ENCODE assay signal across 9 mouse cellular contexts in the genomic region with DNA sequence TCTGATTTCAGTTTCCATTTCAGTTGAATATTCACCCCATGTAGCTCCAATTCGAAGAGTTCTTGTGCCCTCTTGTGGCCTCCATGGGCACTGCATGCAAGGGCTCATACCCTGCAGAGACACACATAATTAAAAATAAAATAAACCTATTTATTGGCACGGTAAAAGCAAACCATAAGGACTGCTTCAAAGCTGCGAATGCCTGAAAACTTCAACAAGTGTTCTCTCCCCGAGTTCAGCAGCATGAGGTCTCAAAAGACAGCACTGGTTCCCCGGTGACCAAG. TPM values are rescaled to one million over a fixed set of nuclear protein-coding genes. Genes with fewer than 3 reads are reported as not detected.
DNase-seq lines count a peak whose midpoint lies in the region; ATAC-seq and TF ChIP-seq lines count a peak whose summit lies in the region.
"Had no signal": no experiment of that assay in that cellular context is flagged by ENCODE, and none has a peak within 500 bp of the region (broad histone marks: within the 10 kb centered on the region; RNA-seq: fewer than 3 reads in every experiment).

No protein-coding gene starts in this region.

- peaks cover 13 to 22% of the 10 kb centered on the region in 2 experiments for H3K4me1 ChIP-seq in CH12.LX (ENCODE audit: control insufficient read depth in 1 of 2, insufficient read depth in 2 of 2)
- H3K4me1 ChIP-seq in forebrain, postnatal 0 days (ENCODE audit: insufficient read depth): no peaks in the 10 kb centered on the region
- no peaks in the 10 kb centered on the region for H3K4me1 ChIP-seq in liver, embryonic 11.5 days (replicated peaks; ENCODE audit: control insufficient read depth, insufficient read depth, low read length)
- H3K4me1 ChIP-seq: liver, embryonic 15.5 days had no signal

- peak; percentile 99 for TF ChIP-seq CTCF in layer of hippocampus, adult 2 months (conservative IDR thresholded peaks at IDR 0.05)
- peak in 1 of 2 experiments; percentile 99; a peak in 2 of 4 replicates for TF ChIP-seq CTCF in CH12.LX (conservative IDR thresholded peaks at IDR 0.05 in 1 of 2, IDR thresholded peaks at IDR 0.05 in 1 of 2; ENCODE audit: low read depth in 2 of 2, low read length in 2 of 2)
- TF ChIP-seq CTCF in forebrain, postnatal 0 days (IDR thresholded peaks at IDR 0.05; ENCODE audit: low read depth): peak; percentile 84

- TF ChIP-seq RAD21 in CH12.LX (IDR thresholded peaks at IDR 0.05; ENCODE audit: low read depth, low read length): no peak; the same call in none of the 2 replicates

- H3K79me2 ChIP-seq in CH12.LX (replicated peaks; ENCODE audit: control insufficient read depth, extremely low read depth, insufficient read depth, poor library complexity, severe bottlenecking): no peaks in the 10 kb centered on the region

- H3K9ac ChIP-seq in CH12.LX (ENCODE audit: insufficient read depth, low read depth): no peak overlapping the region
- no peak overlapping the region for H3K9ac ChIP-seq in forebrain, postnatal 0 days
- H3K9ac ChIP-seq in liver, embryonic 11.5 days (ENCODE audit: low read depth, low read length): no peak overlapping the region
- H3K9ac ChIP-seq: liver, embryonic 15.5 days had no signal

- no peaks in the 10 kb centered on the region for H3K36me3 ChIP-seq in CH12.LX (replicated peaks in 1 of 2; ENCODE audit: control insufficient read depth in 1 of 2, insufficient read depth in 1 of 2, low read length in 1 of 2)
- H3K36me3 ChIP-seq in forebrain, postnatal 0 days (ENCODE audit: insufficient read depth): no peaks in the 10 kb centered on the region
- no peaks in the 10 kb centered on the region for H3K36me3 ChIP-seq in liver, embryonic 11.5 days (ENCODE audit: control insufficient read depth, insufficient read depth, low read length)
- no peaks in the 10 kb centered on the region for H3K36me3 ChIP-seq in splenic B cell, adult 2 months (ENCODE audit: control insufficient read depth, insufficient read depth, low read length, poor library complexity, severe bottlenecking)
- H3K36me3 ChIP-seq: liver, embryonic 15.5 days had no signal

- H3K4me3 ChIP-seq in layer of hippocampus, adult 2 months: no peak overlapping the region
- no peak overlapping the region for H3K4me3 ChIP-seq in CH12.LX (replicated peaks in 1 of 3; ENCODE audit: low read depth in 2 of 3, low read length in 2 of 3, poor library complexity in 1 of 3)
- H3K4me3 ChIP-seq in forebrain, postnatal 0 days (ENCODE audit: low read depth, low read length): no peak overlapping the region
- H3K4me3 ChIP-seq in liver, embryonic 11.5 days (ENCODE audit: low read depth, low read length): no peak overlapping the region
- H3K4me3 ChIP-seq: erythroblast, embryonic 14.5 days; liver, embryonic 15.5 days had no signal

- no peak overlapping the region for H3K27ac ChIP-seq in layer of hippocampus, adult 2 months
- no peak overlapping the region for H3K27ac ChIP-seq in CH12.LX (ENCODE audit: insufficient read depth, low read depth)
- no peak overlapping the region for H3K27ac ChIP-seq in forebrain, postnatal 0 days (ENCODE audit: low read depth, low read length)
- H3K27ac ChIP-seq in liver, embryonic 11.5 days (ENCODE audit: low read depth, low read length): no peak overlapping the region
- H3K27ac ChIP-seq: liver, embryonic 15.5 days had no signal

- H3K9me3 ChIP-seq in CH12.LX (replicated peaks; ENCODE audit: low read length): peaks cover 21% of the 10 kb centered on the region
- peaks cover 68% of the 10 kb centered on the region for H3K9me3 ChIP-seq in forebrain, postnatal 0 days (ENCODE audit: low read length)
- peaks cover 74% of the 10 kb centered on the region for H3K9me3 ChIP-seq in liver, embryonic 11.5 days (ENCODE audit: control insufficient read depth, low read length)
- H3K9me3 ChIP-seq: liver, embryonic 15.5 days had no signal

- no peak for ATAC-seq in forebrain, postnatal 0 days
- ATAC-seq in liver, embryonic 11.5 days (replicated peaks; ENCODE audit: low FRiP score): 0 out of 2 replicates have a peak, but pooled peaks have one; percentile 9

- dilution Hi-C loops in CH12.LX (cut with MboI; ENCODE audit: extremely low pct_ligation_motif_present, extremely low pct_unique_long_range_greater_than_20kb, low sequenced_read_pairs): no loop called here

- no peak for TF ChIP-seq POLR2A in CH12.LX (IDR thresholded peaks at IDR 0.05; ENCODE audit: low read depth, low read length)

- peaks cover 69% of the 10 kb centered on the region for H3K27me3 ChIP-seq in CH12.LX (replicated peaks)
- no peaks in the 10 kb centered on the region for H3K27me3 ChIP-seq in forebrain, postnatal 0 days (ENCODE audit: insufficient read depth, low read length)
- no peaks in the 10 kb centered on the region for H3K27me3 ChIP-seq in liver, embryonic 11.5 days (replicated peaks; ENCODE audit: control insufficient read depth, insufficient read depth, low read length)
- H3K27me3 ChIP-seq in splenic B cell, adult 2 months (ENCODE audit: control insufficient read depth, insufficient read depth, low read length, poor library complexity, severe bottlenecking): no peaks in the 10 kb centered on the region
- H3K27me3 ChIP-seq: liver, embryonic 15.5 days had no signal

- 39% methylated on average over 5 of the region's 5 CpGs for WGBS in forebrain, postnatal 0 days
- WGBS in liver, embryonic 11.5 days: 26% methylated on average over 5 of the region's 5 CpGs

- peak in 1 of 2 experiments; percentile 76 for DNase-seq in layer of hippocampus, adult 2 months (ENCODE audit: low spot score in 2 of 2)
- DNase-seq in layer of hippocampus, adult 9-11 months: no peak
- DNase-seq in CH12.LX (ENCODE audit: extremely low read depth): peak; percentile 91
- DNase-seq in adipocyte (ENCODE audit: low spot score): peak; percentile 85
- peak; percentile 74 for DNase-seq in forebrain, postnatal 0 days
- DNase-seq in liver, embryonic 11.5 days (ENCODE audit: low spot score): peak; percentile 78
- peak; percentile 81 for DNase-seq in splenic B cell, adult 2 months (ENCODE audit: low read depth, low spot score)

- TF ChIP-seq EP300 in CH12.LX (IDR thresholded peaks at IDR 0.05; ENCODE audit: low read length): no peak

- in situ Hi-C loops in CH12.LX (cut with MboI; ENCODE audit: low pct_ligation_motif_present, low pct_unique_long_range_greater_than_20kb, low sequenced_read_pairs): loop anchor here (10.0 to 25.0 kb wide), 2 partner anchors 153 to 325 kb away; a partner anchor contains a TSS

- H3K4me2 ChIP-seq in CH12.LX (ENCODE audit: insufficient read depth, low read depth, poor library complexity, severe bottlenecking): no peak overlapping the region
- no peak overlapping the region for H3K4me2 ChIP-seq in forebrain, postnatal 0 days (ENCODE audit: low read depth)
- H3K4me2 ChIP-seq in liver, embryonic 11.5 days: no peak overlapping the region
- H3K4me2 ChIP-seq: liver, embryonic 15.5 days had no signal

TF ChIP-seq in CH12.LX, 34 proteins besides CTCF, POLR2A, EP300 and RAD21:
- 0 out of 2 replicates have a peak, but pooled peaks have one; percentile 79 for TF ChIP-seq MYC (IDR thresholded peaks at IDR 0.05; ENCODE audit: low read depth, low read length)
- TF ChIP-seq USF2 (conservative IDR thresholded peaks at IDR 0.05; ENCODE audit: low read depth, low read length): no peak
- TF ChIP-seq SIN3A (IDR thresholded peaks at IDR 0.05; ENCODE audit: low read length): 0 out of 2 replicates have a peak, but pooled peaks have one; percentile 5
- 0 out of 2 replicates have a peak, but pooled peaks have one; percentile 2 for TF ChIP-seq BHLHE40 (IDR thresholded peaks at IDR 0.05; ENCODE audit: low read depth, low read length)
- TF ChIP-seq RCOR1 (conservative IDR thresholded peaks at IDR 0.05; ENCODE audit: low read depth, low read length): no peak
- peak; percentile 23; the same call in 1 of the 2 replicates for TF ChIP-seq MAX (IDR thresholded peaks at IDR 0.05; ENCODE audit: low read length)
- TF ChIP-seq MAZ (IDR thresholded peaks at IDR 0.05; ENCODE audit: low read depth, low read length): peak; percentile 81; the same call in 1 of the 2 replicates
- TF ChIP-seq SMC3 (IDR thresholded peaks at IDR 0.05; ENCODE audit: low read depth, low read length): peak; percentile 93
- TF ChIP-seq PAX5 (IDR thresholded peaks at IDR 0.05; ENCODE audit: low read length): no peak
- no peak for TF ChIP-seq GABPA (IDR thresholded peaks at IDR 0.05; ENCODE audit: insufficient replicate concordance, low read depth, low read length)
- no peak for TF ChIP-seq UBTF (IDR thresholded peaks at IDR 0.05; ENCODE audit: low read depth, low read length)
- TF ChIP-seq TBP (conservative IDR thresholded peaks at IDR 0.05; ENCODE audit: low read depth, low read length): 0 out of 2 replicates have a peak, but pooled peaks have one; percentile 46
- 0 out of 2 replicates have a peak, but pooled peaks have one; percentile 44 for TF ChIP-seq E2F4 (IDR thresholded peaks at IDR 0.05; ENCODE audit: insufficient replicate concordance, low read depth, low read length)
- no peak for TF ChIP-seq NELFE (IDR thresholded peaks at IDR 0.05; ENCODE audit: low read depth, low read length)
- 0 out of 2 replicates have a peak, but pooled peaks have one; percentile 49 for TF ChIP-seq JUND (conservative IDR thresholded peaks at IDR 0.05; ENCODE audit: low read depth, low read length)
- TF ChIP-seq CHD2 (IDR thresholded peaks at IDR 0.05; ENCODE audit: low read length): no peak
- peak; percentile 68; the same call in 1 of the 2 replicates for TF ChIP-seq IRF4 (IDR thresholded peaks at IDR 0.05; ENCODE audit: low read depth, low read length)
- peak; percentile 74 for TF ChIP-seq ZC3H11A (IDR thresholded peaks at IDR 0.05; ENCODE audit: low read depth, low read length)
TF ChIP-seq in CH12.LX: peak in this region for 11.

RNA-seq across cellular contexts. Expression of a gene that starts 10.2 kb away (rescaled TPM):
- under 1 TPM in 1 of 2 experiments, not detected in 1; 0.12 TPM for total RNA-seq in layer of hippocampus, adult 2 months (2021)
- total RNA-seq in CH12.LX (2012; rRNA removed) (not detected in 2 replicates), CH12.LX (2014; rRNA removed) (not detected in 2 replicates)
- not detected in 2 replicates for polyA plus RNA-seq in CH12.LX (2012; ENCODE audit: insufficient read length, low read depth)
- total RNA-seq in forebrain, postnatal 0 days (2014; rRNA removed): 0.38 TPM in 2 replicates
- 0.19 and 0.36 TPM in 2 replicates for polyA plus RNA-seq in forebrain, postnatal 0 days (2015; fragmentation: Nextera tagmentation; extraction: Ambion mirVana)
- not detected in 2 replicates for polyA plus RNA-seq in liver, embryonic 11.5 days (2014; fragmentation: Nextera tagmentation; extraction: Ambion mirVana)
- polyA plus RNA-seq: erythroblast, embryonic 14.5 days; liver, embryonic 15.5 days had no signal

RNA-seq across cellular contexts. Expression of a gene that starts 10.2 kb away (rescaled TPM):
- 10 to 100 TPM; 31.9 to 35.3 TPM for total RNA-seq in layer of hippocampus, adult 2 months (2021)
- 65.2 and 69.8 TPM in 2 replicates for total RNA-seq in CH12.LX (2012; rRNA removed)
- 74.1 and 80.8 TPM in 2 replicates for total RNA-seq in CH12.LX (2014; rRNA removed)
- polyA plus RNA-seq in CH12.LX (2012; ENCODE audit: insufficient read length, low read depth): 64.8 and 67.6 TPM in 2 replicates
- 77.6 and 88.0 TPM in 2 replicates for total RNA-seq in forebrain, postnatal 0 days (2014; rRNA removed)
- 24.5 and 40.0 TPM in 2 replicates for polyA plus RNA-seq in forebrain, postnatal 0 days (2015; fragmentation: Nextera tagmentation; extraction: Ambion mirVana)
- polyA plus RNA-seq in liver, embryonic 11.5 days (2014; fragmentation: Nextera tagmentation; extraction: Ambion mirVana): 146 and 168 TPM in 2 replicates
